Mouse (Mus musculus) hindbrain, embryonic 16.5 days (tissue): Measurements from ENCODE around the gene Gnaz. TPM values are rescaled to one million over a fixed set of nuclear protein-coding genes. Genes with fewer than 3 reads are reported as not detected.

Experiments used
- ATAC-seq: fragments of 200-750 bp; cut with Nextera tagmentation; 2 replicates; pipeline ENCODE4 v1.8.0; 2017; ENCODE audit warnings: moderate TSS enrichment, moderate library complexity
- H3K27ac ChIP-seq: fragments of 300-500 bp; sonication (generic); 2 replicates; pipeline ENCODE4 v1.5.1; 2014; ENCODE audit warnings: low read depth, mild to moderate bottlenecking, control low read depth, low read length, moderate library complexity
- H3K27me3 ChIP-seq: fragments of 300-500 bp; sonication (generic); replicated peaks from 2 replicates; pipeline ENCODE4 v1.6.1; 2014; ENCODE audit warnings: low read length; ENCODE audit not compliant: control insufficient read depth, insufficient read depth
- H3K36me3 ChIP-seq: fragments of 300-500 bp; sonication (generic); 2 replicates; pipeline ENCODE4 v1.6.1; 2014; ENCODE audit warnings: mild to moderate bottlenecking, low read length, moderate library complexity, mixed read lengths; ENCODE audit not compliant: control insufficient read depth, insufficient read depth
- H3K4me1 ChIP-seq: fragments of 300-500 bp; sonication (generic); 2 replicates; pipeline ENCODE4 v1.6.1; 2014; ENCODE audit warnings: low read depth, low read length; ENCODE audit not compliant: control insufficient read depth, insufficient read depth
- H3K4me2 ChIP-seq: fragments of 300-500 bp; sonication (generic); 2 replicates; pipeline ENCODE4 v1.6.1; 2014; ENCODE audit warnings: mild to moderate bottlenecking, low read length, control low read depth, moderate library complexity
- H3K4me3 ChIP-seq: fragments of 300-500 bp; sonication (generic); 2 replicates; pipeline ENCODE4 v1.5.1; 2014; ENCODE audit warnings: mild to moderate bottlenecking, low read length, control low read depth, moderate library complexity
- H3K9ac ChIP-seq: fragments of 300-500 bp; sonication (generic); 2 replicates; pipeline ENCODE4 v1.6.1; 2014; ENCODE audit warnings: low read depth, mild to moderate bottlenecking, control low read depth, low read length, moderate library complexity
- H3K9me3 ChIP-seq: fragments of 300-500 bp; sonication (generic); 2 replicates; pipeline ENCODE4 v1.6.1; 2014; ENCODE audit warnings: mild to moderate bottlenecking, low read length, moderate library complexity; ENCODE audit not compliant: control insufficient read depth
- WGBS: fragments of 180-500 bp; shearing (Covaris S2); extraction: QIAGEN DNeasy Blood & Tissue Kit; methylation state at CpG from one replicate; pipeline ENCODE4 v1.1.7; 2014; 5-methylcytosine and 5-hydroxymethylcytosine counted together
- polyA plus RNA-seq: library from polyadenylated mRNA; unstranded; fragments of >200 nt; fragmentation: Nextera tagmentation; extraction: Ambion mirVana; gene quantifications from 2 replicates; pipeline ENCODE4 v1.2.1, GENCODE M21; 2015

Gnaz gene
- polyA plus RNA-seq: 87.3 and 96.0 TPM in 2 replicates

- H3K9ac ChIP-seq: peak within 1 kb of the TSS; percentile 85
- peaks cover 16% of the 10 kb centered on the region for H3K4me1 ChIP-seq
- no peaks in the 10 kb centered on the region for H3K36me3 ChIP-seq
- H3K4me3 ChIP-seq: peak within 1 kb of the TSS; percentile 76
- no peaks in the 10 kb centered on the region for H3K9me3 ChIP-seq
- H3K27me3 ChIP-seq: 0 out of 2 replicates have a peak, but pooled peaks cover 4% of the 10 kb centered on the region
- 0% methylated on average over 44 of the region's 83 CpGs for WGBS
- peak within 1 kb of the TSS; percentile 82 for H3K27ac ChIP-seq
- ATAC-seq: peak; percentile 97
- H3K4me2 ChIP-seq: peak within 1 kb of the TSS; percentile 85
These were observed at the start of gene Gnaz for GRCm38 (mm10) chr10:74966850-74967451. Gnaz (plus strand) TSS chr10:74967177.

GRCm38 (mm10) chr10:74919277-74919676, 47.7 kb upstream of the Gnaz start:
- H3K27ac ChIP-seq: no peak overlapping the region
- no peaks in the 10 kb centered on the region; the same call in 1 of the 2 replicates for H3K4me1 ChIP-seq
- no peaks in the 10 kb centered on the region for H3K36me3 ChIP-seq
- H3K27me3 ChIP-seq: no peaks in the 10 kb centered on the region
- 43% methylated on average over 5 of the region's 5 CpGs for WGBS
- no peak overlapping the region for H3K4me2 ChIP-seq
- H3K9ac ChIP-seq: no peak overlapping the region
- no peak for ATAC-seq
- no peaks in the 10 kb centered on the region for H3K9me3 ChIP-seq
- no peak overlapping the region for H3K4me3 ChIP-seq

GRCm38 (mm10) chr10:74920853-74921567, 46.0 kb upstream of the Gnaz start:
- Histone ChIP-seq H3K27ac (no peak overlapping the region), H3K9ac (no peak overlapping the region), H3K4me2 (peak overlapping the region; percentile 24; the same call in 1 of the 2 replicates), H3K36me3 (no peaks in the 10 kb centered on the region), H3K27me3 (no peaks in the 10 kb centered on the region), H3K4me3 (no peak overlapping the region), H3K4me1 (no peaks in the 10 kb centered on the region; the same call in none of the 2 replicates), H3K9me3 (no peaks in the 10 kb centered on the region)
- 42% methylated on average over 17 of the region's 17 CpGs for WGBS
- peak; percentile 49 for ATAC-seq

GRCm38 (mm10) chr10:74921614-74922013, 45.4 kb upstream of the Gnaz start:
- Histone ChIP-seq H3K4me1 (no peaks in the 10 kb centered on the region; the same call in none of the 2 replicates), H3K36me3 (no peaks in the 10 kb centered on the region), H3K4me3 (no peak overlapping the region), H3K27me3 (no peaks in the 10 kb centered on the region), H3K4me2 (no peak overlapping the region), H3K27ac (no peak overlapping the region), H3K9me3 (no peaks in the 10 kb centered on the region), H3K9ac (no peak overlapping the region)
- no peak for ATAC-seq
- WGBS: 82% methylated on average over 11 of the region's 11 CpGs

GRCm38 (mm10) chr10:74922763-74923162, 44.2 kb upstream of the Gnaz start:
- H3K9me3 ChIP-seq: no peaks in the 10 kb centered on the region
- ATAC-seq: peak; percentile 66
- H3K36me3 ChIP-seq: no peaks in the 10 kb centered on the region
- no peak overlapping the region for H3K4me3 ChIP-seq
- no peak overlapping the region for H3K27ac ChIP-seq
- WGBS: 35% methylated on average over 6 of the region's 6 CpGs
- no peaks in the 10 kb centered on the region for H3K27me3 ChIP-seq
- no peaks in the 10 kb centered on the region; the same call in none of the 2 replicates for H3K4me1 ChIP-seq
- no peak overlapping the region for H3K9ac ChIP-seq
- no peak overlapping the region for H3K4me2 ChIP-seq

GRCm38 (mm10) chr10:74924274-74924673, 42.7 kb upstream of the Gnaz start:
- no peaks in the 10 kb centered on the region for H3K27me3 ChIP-seq
- ATAC-seq: no peak

GRCm38 (mm10) chr10:74925324-74925723, 41.7 kb upstream of the Gnaz start:
- WGBS: 12% methylated on average over 21 of the region's 21 CpGs
- ATAC-seq: no peak
- H3K27me3 ChIP-seq: no peaks in the 10 kb centered on the region
- no peaks in the 10 kb centered on the region for H3K36me3 ChIP-seq
- H3K4me3 ChIP-seq: peak overlapping the region; percentile 27
- no peaks in the 10 kb centered on the region for H3K9me3 ChIP-seq
- peak overlapping the region; percentile 19 for H3K9ac ChIP-seq
- H3K4me2 ChIP-seq: peak overlapping the region; percentile 54
- no peaks in the 10 kb centered on the region; the same call in none of the 2 replicates for H3K4me1 ChIP-seq
- H3K27ac ChIP-seq: no peak overlapping the region

More at GRCm38 (mm10) chr10:74924274-74924673, 42.7 kb upstream of the Gnaz start:
- H3K9me3 ChIP-seq: no peaks in the 10 kb centered on the region
- no peaks in the 10 kb centered on the region; the same call in none of the 2 replicates for H3K4me1 ChIP-seq
- no peak overlapping the region for H3K4me2 ChIP-seq
- no peaks in the 10 kb centered on the region for H3K36me3 ChIP-seq
- WGBS: 94% methylated on average over 14 of the region's 14 CpGs
- H3K4me3 ChIP-seq: no peak overlapping the region
- no peak overlapping the region for H3K27ac ChIP-seq
- no peak overlapping the region for H3K9ac ChIP-seq

GRCm38 (mm10) chr10:74928276-74928675, 38.7 kb upstream of the Gnaz start:
- Histone ChIP-seq H3K9me3 (no peaks in the 10 kb centered on the region), H3K4me2 (no peak overlapping the region), H3K27ac (no peak overlapping the region), H3K27me3 (no peaks in the 10 kb centered on the region), H3K4me3 (no peak overlapping the region), H3K4me1 (no peaks in the 10 kb centered on the region; the same call in none of the 2 replicates), H3K9ac (no peak overlapping the region), H3K36me3 (no peaks in the 10 kb centered on the region)
- WGBS: 73% methylated on average over 7 of the region's 7 CpGs
- ATAC-seq: no peak

GRCm38 (mm10) chr10:74929578-74929977, 37.4 kb upstream of the Gnaz start:
- no peak overlapping the region for H3K27ac ChIP-seq
- no peak for ATAC-seq
- no peaks in the 10 kb centered on the region for H3K9me3 ChIP-seq
- no peaks in the 10 kb centered on the region for H3K36me3 ChIP-seq
- no peaks in the 10 kb centered on the region for H3K27me3 ChIP-seq
- H3K4me3 ChIP-seq: no peak overlapping the region
- peaks cover 2% of the 10 kb centered on the region for H3K4me1 ChIP-seq
- no peak overlapping the region for H3K9ac ChIP-seq
- WGBS: 75% methylated on average over 6 of the region's 6 CpGs
- H3K4me2 ChIP-seq: no peak overlapping the region
